Mouse (Mus musculus): ENCODE results near the gene Ptpn4.

GRCm38 (mm10) chr1:119804586-119804985, 32.8 kb downstream of the Ptpn4 start:
- TF ChIP-seq CTCF (IDR thresholded peaks at IDR 0.05; ENCODE audit: low read depth) (no peak), EP300 (optimal IDR thresholded peaks at IDR 0.05) (no peak)
